Mouse (Mus musculus): Measurements from ENCODE around the gene Ptpre. TPM values are rescaled to one million over a fixed set of nuclear protein-coding genes. Genes with fewer than 3 reads are reported as not detected.
A peak's percentile ranks its signal among the peaks of the same experiment; 100 is the strongest.

Gene Ptpre
- polyA plus RNA-seq, 1 experiment from 2014 or later: 3.4 TPM

DNA sequence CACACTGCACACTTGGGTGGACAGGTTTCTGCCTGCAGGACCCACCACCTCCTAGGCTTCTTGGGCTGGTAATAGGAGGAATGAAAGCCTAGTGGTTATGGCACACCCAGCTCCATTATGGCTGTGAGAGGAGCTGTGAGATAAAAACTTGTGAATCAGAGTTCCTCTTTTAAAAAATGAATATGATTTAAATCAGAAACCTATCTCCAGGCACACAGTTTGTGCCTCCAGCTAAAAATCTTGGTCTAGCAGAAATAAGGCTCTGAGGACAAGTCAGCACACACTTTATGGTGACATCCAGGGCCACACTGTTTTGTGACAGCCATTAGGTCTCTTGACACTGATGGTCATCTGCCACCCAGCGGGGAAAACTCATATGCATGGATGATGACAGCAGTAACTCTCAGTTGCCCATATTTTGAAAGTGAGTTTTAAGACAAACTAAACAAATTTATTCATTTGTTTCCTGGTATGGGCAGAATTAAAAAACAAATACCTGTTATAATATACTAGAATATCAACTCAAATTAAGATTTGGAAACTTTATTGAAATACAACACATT, 47.9 kb downstream of the Ptpre start:
- Histone ChIP-seq H3K4me1 (no peaks in the 10 kb centered on the region), H3K27ac (no peak overlapping the region), H3K4me3 (replicated peaks) (no peak overlapping the region), H3K36me3 (no peaks in the 10 kb centered on the region), H3K9me3 (no peaks in the 10 kb centered on the region), H3K4me2 (no peak overlapping the region), H3K27me3 (replicated peaks) (no peaks in the 10 kb centered on the region), H3K9ac (no peak overlapping the region)
- ATAC-seq (ENCODE audit: insufficient read depth, low FRiP score, low read depth): no peak
- 83% methylated on average over 1 of the region's 1 CpGs for WGBS

DNA sequence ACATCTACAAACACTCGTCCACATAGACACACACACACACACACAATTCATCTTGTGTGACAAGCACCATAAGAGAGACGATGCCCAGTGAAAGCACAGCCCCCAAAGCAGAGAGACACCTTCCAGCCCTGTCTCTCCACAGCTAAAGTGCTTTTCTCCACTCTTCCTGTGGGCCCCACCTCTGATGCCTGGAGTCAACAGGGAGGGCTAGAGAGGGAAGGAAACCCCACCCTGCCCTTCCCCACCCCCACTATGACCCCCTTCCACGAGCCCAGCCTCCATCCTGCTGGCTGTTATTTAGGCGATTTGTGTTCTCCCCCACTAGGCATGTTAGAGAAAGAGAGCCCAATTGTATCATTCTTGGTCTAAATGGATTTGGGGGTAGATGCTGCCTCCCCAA, 49.1 kb downstream of the Ptpre start:
- H3K27me3 ChIP-seq (replicated peaks): no peaks in the 10 kb centered on the region
- no peaks in the 10 kb centered on the region for H3K9me3 ChIP-seq
- no peak overlapping the region for H3K4me3 ChIP-seq (replicated peaks)
- H3K36me3 ChIP-seq: no peaks in the 10 kb centered on the region
- no peaks in the 10 kb centered on the region for H3K4me1 ChIP-seq
- H3K27ac ChIP-seq: no peak overlapping the region
- H3K9ac ChIP-seq: no peak overlapping the region
- 25% methylated on average over 4 of the region's 4 CpGs for WGBS
- no peak for ATAC-seq (ENCODE audit: insufficient read depth, low FRiP score, low read depth)
- H3K4me2 ChIP-seq: no peak overlapping the region

DNA sequence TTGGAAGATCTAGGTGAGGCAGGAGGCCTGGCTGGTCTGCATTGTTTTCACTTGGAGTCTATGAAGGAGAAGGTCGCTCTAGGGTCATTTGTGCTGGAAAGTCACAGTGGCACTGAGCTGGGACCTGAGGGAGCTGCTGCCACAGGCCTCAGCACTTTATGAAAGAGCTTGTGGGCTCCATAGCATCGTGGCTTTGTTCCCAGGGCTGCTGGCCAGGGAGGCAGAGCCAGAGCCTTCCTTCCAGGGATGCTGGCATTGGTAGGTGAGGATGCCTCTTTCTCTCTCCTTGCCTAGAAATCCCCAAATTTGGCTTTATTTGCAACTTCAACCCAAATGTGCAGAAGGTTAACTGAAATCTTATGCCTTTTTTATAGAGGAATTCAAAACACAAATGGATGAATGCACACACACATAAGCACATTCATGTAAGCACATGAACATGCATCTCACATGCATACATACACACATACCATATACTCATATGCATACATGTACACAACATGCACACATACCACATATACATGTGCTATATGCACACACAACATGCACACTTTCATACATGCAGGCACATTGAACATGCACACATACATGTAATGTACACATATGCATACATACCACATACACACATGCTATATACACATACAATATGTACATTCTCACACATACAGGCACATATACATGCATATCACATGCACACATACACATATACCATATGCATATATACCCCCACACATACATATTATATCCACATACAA, 50.7 kb downstream of the Ptpre start:
- no peaks in the 10 kb centered on the region for H3K36me3 ChIP-seq
- no peak overlapping the region for H3K4me2 ChIP-seq
- no peaks in the 10 kb centered on the region for H3K4me1 ChIP-seq
- no peaks in the 10 kb centered on the region for H3K27me3 ChIP-seq (replicated peaks)
- no peak for ATAC-seq (ENCODE audit: insufficient read depth, low FRiP score, low read depth)
- H3K9me3 ChIP-seq: no peaks in the 10 kb centered on the region
- H3K9ac ChIP-seq: no peak overlapping the region
- H3K27ac ChIP-seq: no peak overlapping the region
- no peak overlapping the region for H3K4me3 ChIP-seq (replicated peaks)
- WGBS: 50% methylated on average over 2 of the region's 2 CpGs

DNA sequence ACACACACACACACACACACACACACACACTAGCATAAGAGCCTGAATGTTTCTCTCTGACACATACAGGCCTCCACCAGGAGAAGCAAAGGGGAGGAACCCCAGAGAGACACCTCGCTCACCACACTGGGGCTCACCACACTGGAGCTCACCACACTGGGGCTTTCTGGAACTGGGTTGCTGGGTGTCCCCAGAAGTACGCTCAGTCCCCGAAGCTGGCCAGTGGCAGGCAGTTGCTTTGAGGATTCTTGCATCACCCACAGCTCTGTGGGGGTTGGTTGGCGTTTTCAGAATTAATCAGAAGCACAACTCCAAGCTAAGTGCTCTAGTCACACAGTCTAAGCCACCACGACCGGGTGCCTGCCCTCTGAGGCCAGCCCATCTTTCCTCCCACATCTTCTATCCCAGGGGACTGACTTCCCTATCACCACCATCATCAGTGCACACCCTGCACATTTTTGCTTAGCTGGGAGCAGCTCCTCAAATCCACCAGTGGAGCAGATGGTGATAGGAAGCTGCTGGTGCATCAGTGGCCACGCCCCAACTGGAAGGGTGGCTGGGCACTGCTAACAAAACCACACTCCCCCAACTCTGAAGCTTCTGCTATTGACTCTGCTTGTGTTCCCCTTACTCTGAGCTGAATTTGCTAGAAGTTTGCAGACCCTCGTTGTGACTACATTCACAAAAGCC, 51.5 kb downstream of the Ptpre start:
- Histone ChIP-seq H3K4me2 (no peak overlapping the region), H3K36me3 (no peaks in the 10 kb centered on the region), H3K4me1 (no peaks in the 10 kb centered on the region), H3K27me3 (replicated peaks) (no peaks in the 10 kb centered on the region), H3K27ac (no peak overlapping the region), H3K4me3 (replicated peaks) (no peak overlapping the region), H3K9ac (no peak overlapping the region), H3K9me3 (no peaks in the 10 kb centered on the region)
- ATAC-seq (ENCODE audit: insufficient read depth, low FRiP score, low read depth): no peak
- WGBS: 71% methylated on average over 8 of the region's 8 CpGs

DNA sequence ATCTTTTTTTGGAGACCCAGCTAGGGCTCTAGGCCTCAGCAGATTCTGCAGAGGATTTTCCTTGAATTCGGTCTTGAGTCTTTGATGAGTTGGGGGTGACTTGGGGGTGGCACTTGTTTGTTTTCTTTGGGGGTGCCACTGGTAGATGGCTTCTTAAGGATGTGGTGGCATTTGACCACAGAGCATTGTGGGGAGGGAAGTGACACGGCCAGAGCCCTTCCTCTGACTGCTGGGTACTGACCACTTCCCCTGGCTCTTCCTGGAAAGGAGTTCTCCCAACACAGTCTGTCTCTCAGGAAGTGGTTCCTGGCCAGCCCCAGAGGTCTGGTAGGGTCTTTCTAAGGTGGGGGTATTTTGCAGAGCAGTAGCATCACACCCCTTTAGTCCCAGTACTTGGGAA, 54.2 kb downstream of the Ptpre start:
- ATAC-seq (ENCODE audit: insufficient read depth, low FRiP score, low read depth): no peak
- H3K36me3 ChIP-seq: no peaks in the 10 kb centered on the region
- 78% methylated on average over 2 of the region's 2 CpGs for WGBS
- H3K27ac ChIP-seq: no peak overlapping the region
- no peaks in the 10 kb centered on the region for H3K27me3 ChIP-seq (replicated peaks)
- no peaks in the 10 kb centered on the region for H3K9me3 ChIP-seq
- no peak overlapping the region for H3K4me3 ChIP-seq (replicated peaks)
- no peaks in the 10 kb centered on the region for H3K4me1 ChIP-seq
- H3K9ac ChIP-seq: no peak overlapping the region
- no peak overlapping the region for H3K4me2 ChIP-seq

DNA sequence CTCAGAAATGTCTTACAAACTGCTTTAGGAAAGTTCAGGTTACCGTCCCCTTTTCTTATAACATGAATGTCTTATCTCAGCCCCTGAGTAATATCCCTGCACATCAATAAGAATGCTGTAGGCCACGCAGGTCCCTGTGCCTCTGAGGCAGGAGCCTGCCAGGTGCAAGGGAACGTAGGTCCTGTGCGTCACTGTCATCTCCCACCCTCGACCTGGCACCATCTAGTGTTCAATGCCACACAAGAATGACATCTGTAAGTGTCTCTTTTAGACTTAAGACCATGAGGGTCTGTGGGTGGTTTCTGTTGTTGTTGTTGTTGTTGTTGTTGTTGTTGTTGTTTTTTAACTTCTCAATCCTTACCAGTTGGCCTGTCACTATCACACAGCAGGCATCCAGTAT, 56.0 kb downstream of the Ptpre start:
- H3K27ac ChIP-seq: no peak overlapping the region
- no peaks in the 10 kb centered on the region for H3K36me3 ChIP-seq
- no peak for ATAC-seq (ENCODE audit: insufficient read depth, low FRiP score, low read depth)
- H3K4me2 ChIP-seq: no peak overlapping the region
- H3K9ac ChIP-seq: no peak overlapping the region
- H3K27me3 ChIP-seq (replicated peaks): no peaks in the 10 kb centered on the region
- H3K4me1 ChIP-seq: 0 out of 2 replicates have a peak, but pooled peaks cover 8% of the 10 kb centered on the region
- H3K4me3 ChIP-seq (replicated peaks): no peak overlapping the region
- no peaks in the 10 kb centered on the region for H3K9me3 ChIP-seq
- 66% methylated on average over 5 of the region's 5 CpGs for WGBS

DNA sequence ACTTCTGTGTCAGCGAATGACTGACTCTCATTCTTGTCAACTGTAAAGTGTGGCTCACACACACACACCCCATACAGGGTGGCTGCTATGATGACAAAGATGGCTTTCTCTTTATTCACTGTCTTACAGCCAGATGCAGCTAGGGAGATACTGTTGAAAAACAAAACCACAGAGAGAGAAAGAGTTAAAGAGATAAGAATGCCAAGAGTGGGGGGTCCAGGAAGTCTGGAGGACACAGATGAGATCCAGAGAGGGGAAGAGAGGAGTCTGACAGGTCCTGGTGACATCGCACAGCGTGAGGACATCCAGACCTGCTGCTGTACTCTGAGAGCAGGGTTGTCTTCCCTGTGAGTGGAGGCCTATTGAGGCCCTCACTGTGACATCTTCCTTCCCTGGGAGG, 56.5 kb downstream of the Ptpre start:
- H3K4me1 ChIP-seq: 0 out of 2 replicates have a peak, but pooled peaks cover 8% of the 10 kb centered on the region
- H3K27me3 ChIP-seq (replicated peaks): no peaks in the 10 kb centered on the region
- H3K4me3 ChIP-seq (replicated peaks): no peak overlapping the region
- 64% methylated on average over 3 of the region's 3 CpGs for WGBS
- no peak overlapping the region for H3K27ac ChIP-seq
- no peak for ATAC-seq (ENCODE audit: insufficient read depth, low FRiP score, low read depth)
- H3K4me2 ChIP-seq: no peak overlapping the region
- H3K36me3 ChIP-seq: no peaks in the 10 kb centered on the region
- no peaks in the 10 kb centered on the region for H3K9me3 ChIP-seq
- no peak overlapping the region for H3K9ac ChIP-seq

DNA sequence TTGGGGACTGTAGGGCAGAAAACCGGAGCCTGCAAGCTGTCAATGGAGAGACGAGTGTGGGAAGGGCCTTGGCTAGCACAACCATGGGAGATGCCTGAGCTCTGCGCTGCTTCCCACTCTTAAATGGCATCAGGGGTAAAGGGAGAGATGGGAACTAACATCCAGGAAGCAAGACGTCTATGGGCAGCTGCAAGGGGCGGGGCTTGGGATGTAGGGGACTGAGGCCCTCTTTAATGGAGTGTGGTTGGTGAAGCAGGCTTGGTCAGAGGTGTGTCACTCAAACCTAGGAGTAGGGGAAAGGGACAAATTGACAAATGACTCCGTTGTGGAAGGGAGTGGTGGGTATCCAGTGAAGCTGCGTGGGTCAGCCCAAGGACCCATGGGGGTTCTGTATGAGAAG, 57.4 kb downstream of the Ptpre start:
- Histone ChIP-seq H3K4me1 (0 out of 2 replicates have a peak, but pooled peaks cover 8% of the 10 kb centered on the region), H3K4me2 (no peak overlapping the region), H3K27me3 (replicated peaks) (no peaks in the 10 kb centered on the region), H3K4me3 (replicated peaks) (no peak overlapping the region), H3K36me3 (no peaks in the 10 kb centered on the region), H3K27ac (no peak overlapping the region), H3K9ac (no peak overlapping the region), H3K9me3 (no peaks in the 10 kb centered on the region)
- ATAC-seq (ENCODE audit: insufficient read depth, low FRiP score, low read depth): no peak
- WGBS: 55% methylated on average over 7 of the region's 7 CpGs

DNA sequence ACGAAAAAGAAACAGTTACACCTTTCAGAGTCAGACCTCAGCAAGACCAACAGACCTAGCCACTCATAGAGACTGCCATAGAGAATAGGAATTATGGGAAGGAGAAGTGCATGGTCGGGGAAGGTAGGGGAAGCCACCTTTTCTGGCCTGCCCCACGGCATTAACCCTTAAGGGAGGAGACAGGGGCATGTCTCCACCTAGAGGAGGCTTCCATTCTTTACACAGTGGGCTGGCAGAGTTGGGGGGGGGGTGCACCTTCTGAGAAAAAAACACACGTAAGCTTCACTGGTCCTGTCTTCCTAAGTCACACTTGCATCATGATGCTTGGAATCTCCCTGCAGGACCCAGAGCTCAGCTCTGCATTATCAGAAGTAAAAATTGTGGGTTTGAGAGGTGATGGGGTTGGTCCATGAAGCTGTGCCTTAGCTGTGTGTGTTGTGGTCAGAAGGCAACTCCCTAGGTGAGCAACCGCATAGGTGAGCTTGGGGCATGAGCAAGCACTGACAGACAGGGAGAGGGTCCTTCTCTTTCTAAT, 58.4 kb downstream of the Ptpre start:
- 0 out of 2 replicates have a peak, but pooled peaks cover 8% of the 10 kb centered on the region for H3K4me1 ChIP-seq
- H3K9me3 ChIP-seq: no peaks in the 10 kb centered on the region
- no peaks in the 10 kb centered on the region for H3K36me3 ChIP-seq
- ATAC-seq (ENCODE audit: insufficient read depth, low FRiP score, low read depth): no peak
- 44% methylated on average over 5 of the region's 5 CpGs for WGBS
- H3K4me2 ChIP-seq: no peak overlapping the region
- no peak overlapping the region for H3K9ac ChIP-seq
- no peaks in the 10 kb centered on the region for H3K27me3 ChIP-seq (replicated peaks)
- no peak overlapping the region for H3K4me3 ChIP-seq (replicated peaks)
- no peak overlapping the region for H3K27ac ChIP-seq

DNA sequence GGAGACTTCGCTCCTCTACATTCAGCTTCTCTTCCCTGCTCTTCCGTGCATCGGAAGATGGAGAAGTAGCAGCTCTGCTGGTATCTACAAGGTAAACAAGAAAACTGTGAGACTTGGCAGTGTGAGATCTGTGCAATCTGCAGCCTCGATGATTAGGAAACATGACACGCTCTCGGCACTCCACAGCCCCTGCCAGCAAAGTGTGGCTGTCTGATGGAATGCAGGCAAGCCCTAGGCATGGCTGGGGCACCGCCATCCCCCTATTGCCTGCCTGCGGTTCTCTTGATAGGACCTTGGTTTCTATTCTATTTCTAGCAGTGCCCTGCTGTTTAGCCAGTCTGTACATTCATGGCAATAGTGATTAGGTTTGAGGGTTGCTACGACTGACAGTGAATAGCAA, 59.7 kb downstream of the Ptpre start:
- ATAC-seq (ENCODE audit: insufficient read depth, low FRiP score, low read depth): no peak
- no peak overlapping the region for H3K9ac ChIP-seq
- 34% methylated on average over 9 of the region's 9 CpGs for WGBS
- 0 out of 2 replicates have a peak, but pooled peaks cover 8% of the 10 kb centered on the region for H3K4me1 ChIP-seq
- no peaks in the 10 kb centered on the region for H3K36me3 ChIP-seq
- no peaks in the 10 kb centered on the region for H3K9me3 ChIP-seq
- H3K27me3 ChIP-seq (replicated peaks): no peaks in the 10 kb centered on the region
- H3K27ac ChIP-seq: no peak overlapping the region
- peak overlapping the region; percentile 22; the same call in 1 of the 2 replicates for H3K4me2 ChIP-seq
- no peak overlapping the region for H3K4me3 ChIP-seq (replicated peaks)

DNA sequence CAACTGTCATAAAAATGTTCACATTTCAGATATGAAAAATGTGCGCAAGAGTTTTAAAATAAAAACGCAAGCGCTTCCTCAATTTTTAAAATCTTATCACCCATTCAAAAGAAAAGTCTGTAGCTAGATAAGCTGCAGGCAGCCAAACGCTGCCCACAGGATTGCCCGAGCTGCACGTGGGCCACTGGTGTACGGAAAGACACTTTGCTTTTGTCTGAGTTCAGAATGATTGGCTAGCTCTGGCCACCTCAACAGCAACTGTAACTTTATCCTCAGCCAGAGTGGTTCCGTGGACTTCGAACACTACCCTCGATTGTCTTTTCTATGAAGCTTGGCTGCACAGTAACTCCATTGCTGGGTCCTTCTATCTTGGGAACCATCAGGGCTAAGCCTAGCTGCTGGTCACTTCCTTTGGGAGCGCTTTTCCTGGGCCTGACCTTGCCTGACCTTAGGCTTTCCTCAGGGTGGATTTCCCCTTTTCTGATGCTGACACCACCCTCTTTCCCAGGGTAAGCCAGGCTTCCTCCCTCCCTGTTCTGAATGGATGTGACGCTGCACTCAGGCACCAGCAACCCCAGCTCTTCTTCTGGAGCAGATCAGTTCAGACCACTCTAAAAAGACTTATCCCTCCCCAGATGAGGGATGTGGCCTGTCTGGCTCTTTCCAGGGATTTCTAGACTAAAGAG, 60.5 kb downstream of the Ptpre start:
- no peak overlapping the region for H3K27ac ChIP-seq
- WGBS: 52% methylated on average over 12 of the region's 12 CpGs
- peak; percentile 25; the same call in 1 of the 2 replicates for ATAC-seq (ENCODE audit: insufficient read depth, low FRiP score, low read depth)

More for the DNA sequence above, 60.5 kb downstream of the Ptpre start:
- Histone ChIP-seq H3K27me3 (replicated peaks) (no peaks in the 10 kb centered on the region), H3K9ac (no peak overlapping the region), H3K36me3 (no peaks in the 10 kb centered on the region), H3K9me3 (no peaks in the 10 kb centered on the region), H3K4me1 (0 out of 2 replicates have a peak, but pooled peaks cover 8% of the 10 kb centered on the region), H3K4me2 (no peak overlapping the region), H3K4me3 (replicated peaks) (no peak overlapping the region)

All from stomach, embryonic 15.5 days (tissue).